Mouse (Mus musculus): ENCODE results near the gene Rbak. TPM values are rescaled to one million over a fixed set of nuclear protein-coding genes. Genes with fewer than 3 reads are reported as not detected.
"Not testable (repeated sequence)": the region's sequence is repeated elsewhere in the genome, so short reads cannot be mapped to it uniquely, and the experiment has no call there.

The Rbak gene
- polyA plus RNA-seq, 1 experiment, result 1.9 TPM

GRCm38 (mm10) chr5:143195166-143195565, 14.6 kb upstream of the Rbak start:
- no peak overlapping the region for H3K4me3 ChIP-seq (ENCODE audit: control insufficient read depth, low read depth, low read length)
- H3K27me3 ChIP-seq (ENCODE audit: control insufficient read depth, insufficient read depth, low read length), result no peaks in the 10 kb centered on the region
- no peaks in the 10 kb centered on the region for H3K36me3 ChIP-seq (ENCODE audit: control insufficient read depth, insufficient read depth, low read length)
- no peaks in the 10 kb centered on the region for H3K4me1 ChIP-seq (ENCODE audit: control insufficient read depth, insufficient read depth, low read length)
- H3K27ac ChIP-seq (ENCODE audit: control insufficient read depth, insufficient read depth, low read depth, low read length), result no peak overlapping the region
- TF ChIP-seq POLR2A (IDR thresholded peaks at IDR 0.05; ENCODE audit: control insufficient read depth, low read depth, low read length) (no peak), CTCF (IDR thresholded peaks at IDR 0.05; ENCODE audit: control insufficient read depth, insufficient read depth, insufficient replicate concordance, low read depth, low read length) (no peak)

GRCm38 (mm10) chr5:143194747-143195146, 14.2 kb upstream of the Rbak start:
- H3K4me3 ChIP-seq (ENCODE audit: control insufficient read depth, low read depth, low read length); H3K4me1 ChIP-seq (ENCODE audit: control insufficient read depth, insufficient read depth, low read length); H3K36me3 ChIP-seq (ENCODE audit: control insufficient read depth, insufficient read depth, low read length); H3K27ac ChIP-seq (ENCODE audit: control insufficient read depth, insufficient read depth, low read depth, low read length); H3K27me3 ChIP-seq (ENCODE audit: control insufficient read depth, insufficient read depth, low read length): not testable (repeated sequence)

DNA sequence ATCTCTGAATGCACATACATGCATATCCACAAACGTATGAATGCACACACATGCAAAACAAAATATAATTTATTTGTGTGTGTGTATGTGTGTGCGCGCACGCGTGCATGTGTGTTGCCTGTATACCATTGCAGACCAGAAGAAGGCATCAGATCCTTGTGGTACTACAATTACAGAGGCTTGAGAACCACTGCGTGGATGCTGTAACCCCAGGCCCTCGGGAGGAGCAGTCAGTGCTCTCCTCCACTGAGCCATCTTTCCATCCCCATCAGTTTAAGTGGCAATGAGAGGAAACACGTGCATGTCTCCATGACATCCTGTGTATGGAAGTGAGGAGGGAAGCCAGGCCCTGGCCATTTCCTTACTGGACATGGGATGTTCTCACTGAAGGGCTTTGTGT, 12.2 kb upstream of the Rbak start:
- no peak for TF ChIP-seq POLR2A (IDR thresholded peaks at IDR 0.05; ENCODE audit: control insufficient read depth, low read depth, low read length)
- no peaks in the 10 kb centered on the region for H3K27me3 ChIP-seq (ENCODE audit: control insufficient read depth, insufficient read depth, low read length)

DNA sequence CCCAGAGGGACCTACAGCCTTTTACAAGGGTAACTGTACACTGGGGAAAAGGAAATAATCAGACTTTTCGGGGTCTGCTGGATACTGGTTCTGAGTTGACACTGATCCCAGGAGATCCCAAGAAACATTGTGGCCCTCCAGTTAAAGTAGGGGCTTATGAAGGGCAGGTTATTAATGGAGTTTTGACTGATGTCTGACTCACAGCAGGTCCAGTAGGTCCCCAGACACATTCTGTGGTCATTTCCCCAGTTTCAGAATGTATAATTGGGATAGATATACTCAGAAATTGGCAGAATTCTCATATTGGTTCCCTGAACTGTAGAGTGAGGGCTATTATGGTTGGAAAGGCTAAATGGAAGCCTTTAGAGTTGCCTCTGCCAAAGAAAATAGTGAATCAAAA, 7.4 kb upstream of the Rbak start:
- not testable (repeated sequence) for H3K4me3 ChIP-seq (ENCODE audit: control insufficient read depth, low read depth, low read length); H3K27ac ChIP-seq (ENCODE audit: control insufficient read depth, insufficient read depth, low read depth, low read length); H3K4me1 ChIP-seq (ENCODE audit: control insufficient read depth, insufficient read depth, low read length); H3K36me3 ChIP-seq (ENCODE audit: control insufficient read depth, insufficient read depth, low read length); H3K27me3 ChIP-seq (ENCODE audit: control insufficient read depth, insufficient read depth, low read length)

More for the DNA sequence above, 12.2 kb upstream of the Rbak start:
- Histone ChIP-seq H3K4me3 (ENCODE audit: control insufficient read depth, low read depth, low read length) (no peak overlapping the region), H3K4me1 (ENCODE audit: control insufficient read depth, insufficient read depth, low read length) (no peaks in the 10 kb centered on the region), H3K27ac (ENCODE audit: control insufficient read depth, insufficient read depth, low read depth, low read length) (no peak overlapping the region), H3K36me3 (ENCODE audit: control insufficient read depth, insufficient read depth, low read length) (no peaks in the 10 kb centered on the region)

DNA sequence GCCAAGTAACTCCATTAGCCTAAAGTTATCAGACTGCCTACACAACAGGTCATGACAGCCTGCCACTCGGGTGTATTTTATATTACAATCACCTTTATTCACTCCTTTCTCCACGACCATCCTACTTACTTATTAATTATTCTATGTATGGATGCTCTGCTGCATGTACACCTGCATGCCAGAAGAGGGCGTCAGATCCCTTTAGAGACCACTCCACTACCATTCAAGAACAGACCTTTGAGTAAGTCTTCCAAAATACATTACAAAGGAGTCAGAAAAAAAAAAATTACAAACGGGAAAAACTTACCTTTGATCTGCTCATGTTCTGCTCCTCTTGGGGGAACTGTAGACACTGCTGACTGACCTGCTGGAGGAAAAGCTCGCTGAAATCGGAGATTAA, 1.4 kb downstream of the Rbak start:
- TF ChIP-seq CTCF (IDR thresholded peaks at IDR 0.05; ENCODE audit: control insufficient read depth, insufficient read depth, insufficient replicate concordance, low read depth, low read length) (no peak), POLR2A (IDR thresholded peaks at IDR 0.05; ENCODE audit: control insufficient read depth, low read depth, low read length) (no peak)
- Histone ChIP-seq H3K4me3 (ENCODE audit: control insufficient read depth, low read depth, low read length) (no peak overlapping the region), H3K4me1 (ENCODE audit: control insufficient read depth, insufficient read depth, low read length) (peaks cover 6% of the 10 kb centered on the region)

DNA sequence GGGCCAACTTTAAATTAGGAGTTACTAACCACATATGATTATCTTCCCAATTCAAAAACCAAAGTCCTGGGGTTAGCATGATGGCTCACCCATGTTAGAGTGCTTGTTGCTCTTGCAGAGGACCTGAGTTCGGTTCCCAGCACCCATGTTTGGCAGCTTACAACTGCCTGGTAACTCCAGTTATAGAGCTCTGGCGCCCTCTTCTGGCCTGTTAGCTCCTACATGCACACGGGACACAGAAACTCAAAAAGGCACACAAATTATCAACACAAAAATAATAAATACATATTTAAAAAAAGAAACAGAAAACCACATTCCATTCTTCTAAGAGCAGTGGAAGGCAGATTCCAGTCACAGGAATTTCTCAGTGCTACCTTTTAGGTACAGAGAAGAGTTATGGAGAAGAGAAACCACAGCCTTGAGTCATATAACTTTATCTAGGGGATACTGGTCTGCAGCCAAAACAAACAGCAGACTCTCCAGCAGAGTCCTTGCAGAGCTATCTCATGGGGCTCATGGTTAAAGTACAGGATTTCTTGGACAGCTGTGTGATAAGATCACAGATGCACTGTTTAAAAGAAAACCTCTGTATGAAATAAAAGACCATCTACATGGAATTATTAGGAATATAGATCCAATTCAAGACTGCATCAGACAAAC, 2.9 kb downstream of the Rbak start:
- no peak for TF ChIP-seq POLR2A (IDR thresholded peaks at IDR 0.05; ENCODE audit: control insufficient read depth, low read depth, low read length)
- TF ChIP-seq CTCF (IDR thresholded peaks at IDR 0.05; ENCODE audit: control insufficient read depth, insufficient read depth, insufficient replicate concordance, low read depth, low read length), result peak; percentile 26; the same call in 1 of the 2 replicates
- no peaks in the 10 kb centered on the region for H3K27me3 ChIP-seq (ENCODE audit: control insufficient read depth, insufficient read depth, low read length)
- peaks cover 6% of the 10 kb centered on the region for H3K4me1 ChIP-seq (ENCODE audit: control insufficient read depth, insufficient read depth, low read length)
- no peak overlapping the region for H3K27ac ChIP-seq (ENCODE audit: control insufficient read depth, insufficient read depth, low read depth, low read length)
- H3K36me3 ChIP-seq (ENCODE audit: control insufficient read depth, insufficient read depth, low read length), result no peaks in the 10 kb centered on the region; the same call in none of the 2 replicates
- H3K4me3 ChIP-seq (ENCODE audit: control insufficient read depth, low read depth, low read length), result no peak overlapping the region

More for the DNA sequence above, 1.4 kb downstream of the Rbak start:
- H3K27me3 ChIP-seq (ENCODE audit: control insufficient read depth, insufficient read depth, low read length), result no peaks in the 10 kb centered on the region
- H3K36me3 ChIP-seq (ENCODE audit: control insufficient read depth, insufficient read depth, low read length), result no peaks in the 10 kb centered on the region; the same call in 1 of the 2 replicates
- no peak overlapping the region for H3K27ac ChIP-seq (ENCODE audit: control insufficient read depth, insufficient read depth, low read depth, low read length)

DNA sequence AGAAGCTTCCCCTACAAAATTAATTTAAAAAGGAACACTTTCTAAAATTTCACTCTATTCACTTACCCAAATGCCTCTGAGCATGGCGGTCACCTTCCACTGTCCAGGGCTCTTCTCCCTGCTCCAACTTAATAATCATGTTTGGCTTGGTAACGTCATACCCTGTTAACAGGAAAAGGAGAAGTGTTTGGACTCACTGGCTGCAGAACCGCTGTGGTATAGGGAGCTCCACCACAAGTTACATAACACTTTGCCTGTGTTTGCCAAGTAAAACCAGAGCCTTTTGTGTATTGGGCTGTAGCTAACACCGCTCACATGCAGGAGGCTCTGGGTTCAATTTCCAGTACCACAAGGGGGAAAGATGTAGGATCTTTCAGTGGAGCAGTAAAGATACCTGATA, 4.6 kb downstream of the Rbak start:
- TF ChIP-seq CTCF (IDR thresholded peaks at IDR 0.05; ENCODE audit: control insufficient read depth, insufficient read depth, insufficient replicate concordance, low read depth, low read length) (no peak), POLR2A (IDR thresholded peaks at IDR 0.05; ENCODE audit: control insufficient read depth, low read depth, low read length) (no peak)
- H3K4me1 ChIP-seq (ENCODE audit: control insufficient read depth, insufficient read depth, low read length), result peaks cover 6% of the 10 kb centered on the region
- no peaks in the 10 kb centered on the region; the same call in none of the 2 replicates for H3K36me3 ChIP-seq (ENCODE audit: control insufficient read depth, insufficient read depth, low read length)
- no peak overlapping the region for H3K27ac ChIP-seq (ENCODE audit: control insufficient read depth, insufficient read depth, low read depth, low read length)
- H3K4me3 ChIP-seq (ENCODE audit: control insufficient read depth, low read depth, low read length), result no peak overlapping the region
- no peaks in the 10 kb centered on the region for H3K27me3 ChIP-seq (ENCODE audit: control insufficient read depth, insufficient read depth, low read length)

DNA sequence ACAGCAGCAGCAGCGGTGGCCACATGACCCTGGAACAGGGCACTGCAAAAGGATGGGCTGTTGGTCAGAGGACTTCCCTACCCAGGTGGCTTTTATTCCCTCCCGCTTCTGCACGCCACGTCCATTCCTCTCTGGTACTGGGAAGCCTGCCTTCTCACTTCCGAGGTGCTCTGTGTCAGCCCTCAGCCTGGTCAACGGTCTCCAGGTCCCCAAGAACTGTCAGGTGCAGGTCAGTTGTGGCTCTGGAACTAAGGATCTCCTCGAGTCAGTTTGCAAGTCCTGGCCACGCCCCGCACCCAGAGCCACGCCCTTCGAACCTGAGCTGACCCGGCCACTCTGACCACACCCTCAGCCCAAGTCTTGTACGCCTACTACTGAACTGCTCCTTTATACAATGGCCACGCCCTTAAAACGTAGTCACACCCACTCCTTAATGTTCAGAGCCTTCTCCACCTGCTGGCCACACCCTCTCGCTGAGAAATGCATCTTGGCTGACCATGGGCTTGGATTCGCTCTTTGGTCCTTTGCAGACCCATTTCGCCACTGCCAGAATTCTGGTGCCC, 15.0 kb downstream of the Rbak start:
- peak; percentile 90 for TF ChIP-seq POLR2A (IDR thresholded peaks at IDR 0.05; ENCODE audit: control insufficient read depth, low read depth, low read length)
- no peak for TF ChIP-seq CTCF (IDR thresholded peaks at IDR 0.05; ENCODE audit: control insufficient read depth, insufficient read depth, insufficient replicate concordance, low read depth, low read length)
- peak overlapping the region; percentile 82 for H3K4me3 ChIP-seq (ENCODE audit: control insufficient read depth, low read depth, low read length)
- no peaks in the 10 kb centered on the region for H3K27me3 ChIP-seq (ENCODE audit: control insufficient read depth, insufficient read depth, low read length)
- no peaks in the 10 kb centered on the region for H3K36me3 ChIP-seq (ENCODE audit: control insufficient read depth, insufficient read depth, low read length)
- peaks cover 15% of the 10 kb centered on the region for H3K4me1 ChIP-seq (ENCODE audit: control insufficient read depth, insufficient read depth, low read length)
- H3K27ac ChIP-seq (ENCODE audit: control insufficient read depth, insufficient read depth, low read depth, low read length), result peak overlapping the region; percentile 96
